Mouse (Mus musculus) MEL (cell line): ENCODE measurements around the gene Rad51b. TPM values are rescaled to one million over a fixed set of nuclear protein-coding genes. Genes with fewer than 3 reads are reported as not detected.

Experiments
- DNase-seq: peaks from one replicate; pipeline ENCODE4 v3.0.0; 2011; ENCODE audit warnings: low read depth, low spot score
- H3K27ac ChIP-seq: 2 replicates; pipeline ENCODE4 v1.5.1; 2012; ENCODE audit warnings: low read depth, mild to moderate bottlenecking, control low read depth, low read length, moderate library complexity; ENCODE audit not compliant: control insufficient read depth
- H3K27me3 ChIP-seq, 2 experiments: fragments of 150-350 bp in 1 of 2; sonication (generic) in 1 of 2; 2 replicates each; pipeline ENCODE4 v1.6.1; 2012; ENCODE audit warnings: low read length in 2 of 2, mild to moderate bottlenecking in 2 of 2, improper control_type of control experiment in 1 of 2, moderate library complexity in 1 of 2; ENCODE audit not compliant: insufficient read depth in 2 of 2, control insufficient read depth in 1 of 2
- H3K36me3 ChIP-seq, 2 experiments: 2 replicates each; pipeline ENCODE4 v1.6.1; 2012 to 2014; ENCODE audit warnings: low read length in 2 of 2, improper control_type of control experiment in 1 of 2, inconsistent platforms in 1 of 2, mild to moderate bottlenecking in 1 of 2; ENCODE audit not compliant: insufficient read depth in 2 of 2, control insufficient read depth in 1 of 2
- H3K4me1 ChIP-seq, 2 experiments: fragments of 150-350 bp in 1 of 2; sonication (generic) in 1 of 2; 2 replicates each; pipeline ENCODE4 v1.6.1; 2012; ENCODE audit warnings: low read length in 2 of 2, improper control_type of control experiment in 1 of 2, mild to moderate bottlenecking in 1 of 2; ENCODE audit not compliant: insufficient read depth in 2 of 2, control insufficient read depth in 1 of 2
- H3K4me3 ChIP-seq, 2 experiments: fragments of 150-350 bp in 1 of 2; sonication (generic) in 1 of 2; 2 replicates each; pipeline ENCODE4 v1.5.1; 2012; ENCODE audit warnings: low read depth in 2 of 2, low read length in 2 of 2, mild to moderate bottlenecking in 2 of 2, moderate library complexity in 2 of 2, control low read depth in 1 of 2, improper control_type of control experiment in 1 of 2; ENCODE audit not compliant: control insufficient read depth in 1 of 2, insufficient read depth in 1 of 2
- H3K79me2 ChIP-seq: 2 replicates; pipeline ENCODE4 v1.6.1; 2012; ENCODE audit warnings: mild to moderate bottlenecking, low read length, moderate library complexity; ENCODE audit not compliant: control insufficient read depth, poor library complexity, insufficient read depth
- H3K9ac ChIP-seq: 2 replicates; pipeline ENCODE4 v1.6.1; 2012; ENCODE audit warnings: low read depth, mild to moderate bottlenecking, control low read depth, low read length, moderate library complexity; ENCODE audit not compliant: control insufficient read depth, poor library complexity, severe bottlenecking
- H3K9me3 ChIP-seq: fragments of 150-350 bp; sonication (generic); replicated peaks from 2 replicates; pipeline ENCODE4 v1.6.1; 2012; ENCODE audit warnings: mild to moderate bottlenecking, low read length, improper control_type of control experiment, moderate library complexity; ENCODE audit not compliant: insufficient read depth
- BHLHE40 ChIP-seq: IDR thresholded peaks from 2 replicates; pipeline ENCODE4 v1.6.1; 2012; ENCODE audit warnings: low read depth, mild to moderate bottlenecking, inconsistent platforms, low read length, improper control_type of control experiment, borderline replicate concordance
- CHD2 ChIP-seq: IDR thresholded peaks from 2 replicates; pipeline ENCODE4 v1.6.1; 2011; ENCODE audit warnings: low read length, improper control_type of control experiment
- CTCF ChIP-seq, 3 experiments: IDR thresholded peaks in 2 of 3; conservative IDR thresholded peaks in 1 of 3; 2 replicates each; pipeline ENCODE4 v1.5.1; 2011 to 2012; ENCODE audit warnings: low read length in 3 of 3, low read depth in 2 of 3, mild to moderate bottlenecking in 2 of 3, improper control_type of control experiment in 1 of 3, inconsistent platforms in 1 of 3, mixed read lengths in 1 of 3, moderate library complexity in 1 of 3; ENCODE audit not compliant: control insufficient read depth in 1 of 3, insufficient read depth in 1 of 3, poor library complexity in 1 of 3, severe bottlenecking in 1 of 3
- ELF1 ChIP-seq: IDR thresholded peaks from 2 replicates; pipeline ENCODE4 v1.6.1; 2014; ENCODE audit warnings: low read depth, mild to moderate bottlenecking, inconsistent platforms, low read length, improper control_type of control experiment, moderate library complexity
- EP300 ChIP-seq, 2 experiments: IDR thresholded peaks; 2 replicates each; pipeline ENCODE4 v1.6.1; 2011; ENCODE audit warnings: improper control_type of control experiment in 2 of 2, low read length in 2 of 2, low read depth in 1 of 2, mild to moderate bottlenecking in 1 of 2
- GABPA ChIP-seq: IDR thresholded peaks from 2 replicates; pipeline ENCODE4 v1.6.1; 2012; ENCODE audit warnings: low read depth, mild to moderate bottlenecking, inconsistent platforms, low read length, improper control_type of control experiment, moderate library complexity
- MEF2A ChIP-seq: IDR thresholded peaks from 2 replicates; pipeline ENCODE4 v1.6.1; 2014; ENCODE audit warnings: low read depth, mild to moderate bottlenecking, inconsistent platforms, low read length, improper control_type of control experiment; ENCODE audit not compliant: poor library complexity, insufficient replicate concordance, severe bottlenecking; ENCODE audit errors: extremely low read depth
- MXI1 ChIP-seq: IDR thresholded peaks from 2 replicates; pipeline ENCODE4 v1.6.1; 2011; ENCODE audit warnings: mild to moderate bottlenecking, low read depth, low read length, improper control_type of control experiment
- SMC3 ChIP-seq: IDR thresholded peaks from 2 replicates; pipeline ENCODE4 v1.6.1; 2011; ENCODE audit warnings: low read depth, low read length, improper control_type of control experiment
- TCF12 ChIP-seq: IDR thresholded peaks from 2 replicates; pipeline ENCODE4 v1.6.1; 2014; ENCODE audit warnings: low read depth, mild to moderate bottlenecking, inconsistent platforms, low read length, improper control_type of control experiment, moderate library complexity
- USF1 ChIP-seq: IDR thresholded peaks from 2 replicates; pipeline ENCODE4 v1.6.1; 2014; ENCODE audit warnings: low read depth, mild to moderate bottlenecking, inconsistent platforms, low read length, improper control_type of control experiment, moderate library complexity
- ZKSCAN1 ChIP-seq: IDR thresholded peaks from 2 replicates; pipeline ENCODE4 v1.6.1; 2012; ENCODE audit warnings: low read depth, mild to moderate bottlenecking, inconsistent platforms, low read length, improper control_type of control experiment, moderate library complexity
- ZNF384 ChIP-seq: IDR thresholded peaks from 2 replicates; pipeline ENCODE4 v1.6.1; 2012; ENCODE audit warnings: low read depth, mild to moderate bottlenecking, inconsistent platforms, low read length, improper control_type of control experiment
- polyA plus RNA-seq, 2 experiments: library from polyadenylated mRNA; stranded (reverse) in 1 of 2; unstranded in 1 of 2; fragments of >175 nt in 1 of 2; fragments of >200 nt in 1 of 2; gene quantifications; 2 replicates each; pipeline versions ENCODE4 v1.2.1 to v1.2.4; 2012; ENCODE audit warnings: low replicate concordance in 2 of 2, low read depth in 1 of 2; ENCODE audit not compliant: insufficient read length in 2 of 2, insufficient read depth in 1 of 2, missing spikeins in 1 of 2
- total RNA-seq: library from RNA; depleted of rRNA; stranded (reverse); fragments of 300-350 nt; gene quantifications from 2 replicates; pipeline ENCODE4 v1.2.3, GENCODE M21; 2012

Rad51b gene
- total and polyA plus RNA-seq, 3 experiments: 3.6 to 5.7 TPM; not detected in 1

GRCm38 (mm10) chr12:79623308-79623707, 326.2 kb downstream of the Rad51b start:
- Histone ChIP-seq H3K27me3 (no peaks in the 10 kb centered on the region), H3K4me1 (no peaks in the 10 kb centered on the region)
- TF ChIP-seq SMC3 (no peak), ZNF384 (no peak), CHD2 (no peak), MEF2A (no peak), USF1 (no peak), GABPA (no peak), ZKSCAN1 (no peak), TCF12 (no peak), BHLHE40 (no peak), ELF1 (no peak), CTCF (IDR thresholded peaks at IDR 0.05 in 2 of 3, conservative IDR thresholded peaks at IDR 0.05 in 1 of 3; ENCODE audit: control insufficient read depth in 1 of 3, insufficient read depth in 1 of 3, low read depth in 2 of 3, low read length in 3 of 3, poor library complexity in 1 of 3, severe bottlenecking in 1 of 3) (no peak), EP300 (IDR thresholded peaks at IDR 0.05; ENCODE audit: low read depth in 1 of 2, low read length in 2 of 2) (no peak)
- TF ChIP-seq, all 39 proteins: peak for 0
- Histone ChIP-seq H3K27ac (no peak overlapping the region), H3K79me2 (no peaks in the 10 kb centered on the region), H3K4me3 (no peak overlapping the region), H3K9ac (no peak overlapping the region), H3K36me3 (no peaks in the 10 kb centered on the region), H3K9me3 (no peaks in the 10 kb centered on the region)
- DNase-seq: no peak

GRCm38 (mm10) chr12:79625699-79626554, 328.8 kb downstream of the Rad51b start:
- no peaks in the 10 kb centered on the region for H3K79me2 ChIP-seq
- no peak overlapping the region for H3K9ac ChIP-seq
- no peak overlapping the region for H3K27ac ChIP-seq
- H3K4me3 ChIP-seq: no peak overlapping the region
- H3K27me3 ChIP-seq: no peaks in the 10 kb centered on the region
- no peak for DNase-seq
- TF ChIP-seq ZNF384 (peak; percentile 51), MXI1 (no peak)
- H3K4me1 ChIP-seq: peaks cover 0 to 3% of the 10 kb centered on the region in 2 experiments; a peak in 1 of 4 replicates
- no peaks in the 10 kb centered on the region for H3K9me3 ChIP-seq
- no peaks in the 10 kb centered on the region for H3K36me3 ChIP-seq
